8 mouse cellular contexts compared by ENCODE assay signal in genomic region chr2:152828532-152828931, GRCm38 (mm10). TPM values are rescaled to one million over a fixed set of nuclear protein-coding genes. Genes with fewer than 3 reads are reported as not detected.
DNase-seq lines count a peak whose midpoint lies in the region; ATAC-seq lines count a peak whose summit lies in the region.

No protein-coding gene starts in this region.

- H3K27ac ChIP-seq in hindbrain, embryonic 13.5 days: peak overlapping the region; percentile 35; the same call in 1 of the 2 replicates
- H3K27ac ChIP-seq in liver, embryonic 11.5 days (ENCODE audit: low read depth, low read length): peak overlapping the region; percentile 49; the same call in 1 of the 2 replicates

- peak; percentile 52 to 72 for DNase-seq in heart, adult 18-20 months
- DNase-seq in heart, postnatal 4 days: no peak
- DNase-seq in cerebellum, adult 9-10 months: peak; percentile 79
- DNase-seq in liver, embryonic 11.5 days (ENCODE audit: low spot score): no peak
- DNase-seq in right cerebral cortex, postnatal 4 days: no peak
- no peak for DNase-seq in gastrocnemius, postnatal 10 days

- H3K36me3 ChIP-seq in hindbrain, embryonic 13.5 days: peaks cover 12% of the 10 kb centered on the region; the same call in 1 of the 2 replicates
- H3K36me3 ChIP-seq in liver, embryonic 11.5 days (ENCODE audit: control insufficient read depth, insufficient read depth, low read length): peaks cover 5% of the 10 kb centered on the region; the same call in 1 of the 2 replicates

- 0 out of 2 replicates have a peak, but pooled peaks cover 3% of the 10 kb centered on the region for H3K27me3 ChIP-seq in hindbrain, embryonic 13.5 days
- no peaks in the 10 kb centered on the region for H3K27me3 ChIP-seq in liver, embryonic 11.5 days (replicated peaks; ENCODE audit: control insufficient read depth, insufficient read depth, low read length)

- H3K4me3 ChIP-seq in hindbrain, embryonic 13.5 days: peak overlapping the region; percentile 85
- peak overlapping the region; percentile 80 for H3K4me3 ChIP-seq in liver, embryonic 11.5 days (ENCODE audit: low read depth, low read length)

- 57% methylated on average over 1 of the region's 1 CpGs for WGBS in hindbrain, embryonic 13.5 days
- WGBS in liver, embryonic 11.5 days: 41% methylated on average over 1 of the region's 1 CpGs

- peak overlapping the region; percentile 92 for H3K4me2 ChIP-seq in hindbrain, embryonic 13.5 days
- H3K4me2 ChIP-seq in liver, embryonic 11.5 days: peak overlapping the region; percentile 90

- no peak for ATAC-seq in hindbrain, embryonic 13.5 days (ENCODE audit: low FRiP score)
- ATAC-seq in liver, embryonic 11.5 days (replicated peaks; ENCODE audit: low FRiP score): no peak
- no peak for ATAC-seq in activated CD4-positive, CD25-positive, alpha-beta regulatory T cell, adult 4 months

- peaks cover 63% of the 10 kb centered on the region for H3K4me1 ChIP-seq in hindbrain, embryonic 13.5 days (replicated peaks)
- peaks cover 60% of the 10 kb centered on the region for H3K4me1 ChIP-seq in liver, embryonic 11.5 days (replicated peaks; ENCODE audit: control insufficient read depth, insufficient read depth, low read length)

- H3K9me3 ChIP-seq in hindbrain, embryonic 13.5 days: no peaks in the 10 kb centered on the region
- no peaks in the 10 kb centered on the region for H3K9me3 ChIP-seq in liver, embryonic 11.5 days (ENCODE audit: control insufficient read depth, low read length)

- peak overlapping the region; percentile 93 for H3K9ac ChIP-seq in hindbrain, embryonic 13.5 days
- peak overlapping the region; percentile 38; the same call in 1 of the 2 replicates for H3K9ac ChIP-seq in liver, embryonic 11.5 days (ENCODE audit: low read depth, low read length)

RNA-seq across cellular contexts. Expression of gene Bcl2l1, which starts 3.0 kb away (rescaled TPM):
- 100 to 1,000 TPM in 1 of 2 experiments, 10 to 100 TPM in 1; 77.8 to 111 TPM for total RNA-seq in heart, adult 18-20 months (2021)
- total RNA-seq in heart, postnatal 4 days (2021): 10 to 100 TPM; 39.0 to 45.0 TPM
- polyA plus RNA-seq in hindbrain, embryonic 13.5 days (2015; fragmentation: Nextera tagmentation; extraction: Ambion mirVana): 173 and 179 TPM in 2 replicates
- 61.7 and 69.3 TPM in 2 replicates for polyA plus RNA-seq in liver, embryonic 11.5 days (2014; fragmentation: Nextera tagmentation; extraction: Ambion mirVana)
- 10 to 100 TPM; 52.4 to 59.9 TPM for polyA plus RNA-seq in activated CD4-positive, CD25-positive, alpha-beta regulatory T cell, adult 4 months (2017; shearing (Covaris generic))
- 10 to 100 TPM; 19.6 to 21.4 TPM for total RNA-seq in gastrocnemius, postnatal 10 days (2021)

RNA-seq across cellular contexts. Expression of gene Tpx2, which starts 19.2 kb away (rescaled TPM):
- 1 to 10 TPM in 1 of 2 experiments, under 1 TPM in 1; 0.90 to 1.0 TPM for total RNA-seq in heart, adult 18-20 months (2021)
- total RNA-seq in heart, postnatal 4 days (2021): 10 to 100 TPM; 42.4 to 51.9 TPM
- polyA plus RNA-seq in hindbrain, embryonic 13.5 days (2015; fragmentation: Nextera tagmentation; extraction: Ambion mirVana): 21.9 and 24.8 TPM in 2 replicates
- 107 and 118 TPM in 2 replicates for polyA plus RNA-seq in liver, embryonic 11.5 days (2014; fragmentation: Nextera tagmentation; extraction: Ambion mirVana)
- polyA plus RNA-seq in activated CD4-positive, CD25-positive, alpha-beta regulatory T cell, adult 4 months (2017; shearing (Covaris generic)): 10 to 100 TPM; 21.3 to 23.3 TPM
- 10 to 100 TPM; 10.4 to 12.8 TPM for total RNA-seq in gastrocnemius, postnatal 10 days (2021)

Comparison
In these comparisons a context has a peak if more than half of its experiments do, and no peak if none do; other contexts are left out.
1. DNase-seq: peak in heart, adult 18-20 months (2 of 2) and cerebellum, adult 9-10 months (single experiment); none in heart, postnatal 4 days (single experiment), liver, embryonic 11.5 days (single experiment), right cerebral cortex, postnatal 4 days (single experiment) and gastrocnemius, postnatal 10 days (single experiment).
2. RNA of gene Tpx2, which starts 19.2 kb away (total RNA-seq): 42.4 to 51.9 TPM in heart, postnatal 4 days and 10.4 to 12.8 TPM in gastrocnemius, postnatal 10 days; 0.90 to 1.0 TPM in heart, adult 18-20 months; every median in the first group is over 4 times any median in the second.